18 mouse cellular contexts compared by ENCODE assay signal in genomic region chr4:131381063-131381462, GRCm38 (mm10).
DNase-seq lines count a peak whose midpoint lies in the region; ATAC-seq and TF ChIP-seq lines count a peak whose summit lies in the region.
"Had no signal": no experiment of that assay in that cellular context is flagged by ENCODE, and none has a peak within 500 bp of the region (broad histone marks: within the 10 kb centered on the region; RNA-seq: fewer than 3 reads in every experiment).

No protein-coding gene starts in this region.

- WGBS in heart, embryonic 12.5 days: 37% methylated on average over 9 of the region's 9 CpGs
- WGBS in kidney, postnatal 0 days: 11% methylated on average over 9 of the region's 9 CpGs
- WGBS in kidney, adult 2 months: 33% methylated on average over 9 of the region's 9 CpGs
- 30% methylated on average over 9 of the region's 9 CpGs for WGBS in limb, embryonic 15.5 days
- WGBS in midbrain, embryonic 16.5 days: 72% methylated on average over 9 of the region's 9 CpGs

- no peaks in the 10 kb centered on the region for H3K27me3 ChIP-seq in heart, embryonic 12.5 days (replicated peaks)
- H3K27me3 ChIP-seq in kidney, postnatal 0 days (ENCODE audit: insufficient read depth, low read length): no peaks in the 10 kb centered on the region
- no peaks in the 10 kb centered on the region for H3K27me3 ChIP-seq in kidney, adult 2 months (replicated peaks; ENCODE audit: control insufficient read depth, insufficient read depth, low read length)
- no peaks in the 10 kb centered on the region for H3K27me3 ChIP-seq in limb, embryonic 15.5 days
- no peaks in the 10 kb centered on the region for H3K27me3 ChIP-seq in midbrain, embryonic 16.5 days (ENCODE audit: control insufficient read depth, insufficient read depth, low read depth, low read length)
- H3K27me3 ChIP-seq: neural tube, embryonic 13.5 days had no signal

- H3K4me1 ChIP-seq in heart, embryonic 12.5 days (replicated peaks): peaks cover 39% of the 10 kb centered on the region
- H3K4me1 ChIP-seq in kidney, postnatal 0 days (replicated peaks; ENCODE audit: insufficient read depth, low read length): 0 out of 2 replicates have a peak, but pooled peaks cover 5% of the 10 kb centered on the region
- H3K4me1 ChIP-seq in kidney, adult 2 months (ENCODE audit: control insufficient read depth, insufficient read depth, low read length): no peaks in the 10 kb centered on the region
- H3K4me1 ChIP-seq in limb, embryonic 15.5 days: peaks cover 23% of the 10 kb centered on the region
- H3K4me1 ChIP-seq in midbrain, embryonic 16.5 days (ENCODE audit: control insufficient read depth, insufficient read depth, low read length): no peaks in the 10 kb centered on the region
- H3K4me1 ChIP-seq: megakaryocyte, embryonic 14.5 days had no signal

- H3K9me3 ChIP-seq in heart, embryonic 12.5 days (replicated peaks): no peaks in the 10 kb centered on the region
- H3K9me3 ChIP-seq in kidney, postnatal 0 days (replicated peaks; ENCODE audit: low read length): no peaks in the 10 kb centered on the region
- H3K9me3 ChIP-seq in limb, embryonic 15.5 days: no peaks in the 10 kb centered on the region
- no peaks in the 10 kb centered on the region for H3K9me3 ChIP-seq in midbrain, embryonic 16.5 days (replicated peaks; ENCODE audit: control insufficient read depth, low read length, poor library complexity, severe bottlenecking)
- H3K9me3 ChIP-seq: megakaryocyte, embryonic 14.5 days; neural tube, embryonic 13.5 days had no signal

- no peak for ATAC-seq in heart, embryonic 12.5 days (ENCODE audit: insufficient number of reproducible peaks, low FRiP score)
- ATAC-seq in kidney, postnatal 0 days (replicated peaks; ENCODE audit: low FRiP score, low read depth): 0 out of 2 replicates have a peak, but pooled peaks have one; percentile 13
- ATAC-seq in limb, embryonic 15.5 days (ENCODE audit: insufficient number of reproducible peaks, low FRiP score, low TSS enrichment, low read depth): no peak
- no peak for ATAC-seq in midbrain, embryonic 16.5 days
- ATAC-seq: forebrain, embryonic 14.5 days; hindbrain, embryonic 16.5 days; lung, postnatal 0 days had no signal

- no peaks in the 10 kb centered on the region for H3K36me3 ChIP-seq in heart, embryonic 12.5 days
- no peaks in the 10 kb centered on the region for H3K36me3 ChIP-seq in kidney, postnatal 0 days (ENCODE audit: insufficient read depth, low read length)
- no peaks in the 10 kb centered on the region for H3K36me3 ChIP-seq in kidney, adult 2 months (ENCODE audit: control insufficient read depth, insufficient read depth, low read length)
- H3K36me3 ChIP-seq in limb, embryonic 15.5 days: no peaks in the 10 kb centered on the region
- no peaks in the 10 kb centered on the region for H3K36me3 ChIP-seq in midbrain, embryonic 16.5 days (ENCODE audit: control insufficient read depth, insufficient read depth, low read length)
- H3K36me3 ChIP-seq: neural tube, embryonic 13.5 days had no signal

- peak overlapping the region; percentile 4 for H3K4me2 ChIP-seq in heart, embryonic 12.5 days
- H3K4me2 ChIP-seq in kidney, postnatal 0 days (ENCODE audit: low read length): peak overlapping the region; percentile 27
- H3K4me2 ChIP-seq in limb, embryonic 15.5 days: 0 out of 2 replicates have a peak overlapping the region, but pooled peaks have one; percentile 5
- no peak overlapping the region for H3K4me2 ChIP-seq in midbrain, embryonic 16.5 days (ENCODE audit: low read length)
- H3K4me2 ChIP-seq: neural tube, embryonic 13.5 days had no signal

- TF ChIP-seq CTCF in kidney, postnatal 0 days (IDR thresholded peaks at IDR 0.05; ENCODE audit: low read depth): no peak
- TF ChIP-seq CTCF in kidney, adult 2 months (conservative IDR thresholded peaks at IDR 0.05; ENCODE audit: insufficient read depth, insufficient read length, low read depth, low read length): no peak
- no peak for TF ChIP-seq CTCF in brain, embryonic 14.5 days (IDR thresholded peaks at IDR 0.05; ENCODE audit: borderline replicate concordance, extremely low read depth, insufficient read depth, insufficient read length)

- TF ChIP-seq POLR2A in kidney, adult 2 months (IDR thresholded peaks at IDR 0.05; ENCODE audit: low read depth, low read length): no peak
- TF ChIP-seq POLR2A in brain, embryonic 14.5 days (IDR thresholded peaks at IDR 0.05; ENCODE audit: borderline replicate concordance, extremely low read depth, insufficient read depth, insufficient read length, poor library complexity, severe bottlenecking): no peak

- no peak for DNase-seq in heart, adult 9 months (ENCODE audit: low spot score in 2 of 2)
- peak; percentile 77 for DNase-seq in kidney, postnatal 0 days (ENCODE audit: low spot score)
- DNase-seq in kidney, adult 2 months: no peak
- DNase-seq in brain, embryonic 14.5 days (ENCODE audit: low read depth): peak; percentile 38
- no peak for DNase-seq in cerebellum, postnatal 10 days
- DNase-seq: adrenal gland, postnatal 10 days; cerebellum, adult 8-10 months; kidney, adult 9 months; layer of hippocampus, adult 9-11 months had no signal

- no peak overlapping the region for H3K4me3 ChIP-seq in heart, embryonic 12.5 days
- H3K4me3 ChIP-seq in kidney, postnatal 0 days (replicated peaks; ENCODE audit: low read depth, low read length): no peak overlapping the region
- no peak overlapping the region for H3K4me3 ChIP-seq in kidney, adult 2 months (ENCODE audit: insufficient read depth, low read depth, low read length)
- H3K4me3 ChIP-seq in limb, embryonic 15.5 days: no peak overlapping the region
- no peak overlapping the region for H3K4me3 ChIP-seq in midbrain, embryonic 16.5 days (ENCODE audit: low read depth, low read length)
- H3K4me3 ChIP-seq: megakaryocyte, embryonic 14.5 days; neural tube, embryonic 13.5 days had no signal

- H3K27ac ChIP-seq in heart, embryonic 12.5 days (ENCODE audit: poor library complexity, severe bottlenecking): peak overlapping the region; percentile 58
- H3K27ac ChIP-seq in kidney, postnatal 0 days: no peak overlapping the region
- H3K27ac ChIP-seq in kidney, adult 2 months (ENCODE audit: insufficient read depth, low read depth, low read length): no peak overlapping the region
- 0 out of 2 replicates have a peak overlapping the region, but pooled peaks have one; percentile 17 for H3K27ac ChIP-seq in limb, embryonic 15.5 days
- H3K27ac ChIP-seq in midbrain, embryonic 16.5 days (ENCODE audit: low read length): no peak overlapping the region
- H3K27ac ChIP-seq: liver, embryonic 14.5 days; neural tube, embryonic 13.5 days had no signal

- no peak overlapping the region for H3K9ac ChIP-seq in heart, embryonic 12.5 days
- no peak overlapping the region for H3K9ac ChIP-seq in kidney, postnatal 0 days (ENCODE audit: low read depth, low read length)
- H3K9ac ChIP-seq in limb, embryonic 15.5 days: no peak overlapping the region
- H3K9ac ChIP-seq in midbrain, embryonic 16.5 days (ENCODE audit: low read depth, low read length): no peak overlapping the region
- H3K9ac ChIP-seq: liver, embryonic 14.5 days; neural tube, embryonic 13.5 days had no signal

Comparison
In these comparisons a context has a peak if more than half of its experiments do, and no peak if none do; other contexts are left out.
1. DNase-seq: peak in kidney, postnatal 0 days (single experiment) and brain, embryonic 14.5 days (single experiment); none in heart, adult 9 months (0 of 2), kidney, adult 2 months (single experiment) and cerebellum, postnatal 10 days (0 of 2).
2. H3K27ac ChIP-seq: peak in heart, embryonic 12.5 days (single experiment) and limb, embryonic 15.5 days (single experiment); none in kidney, postnatal 0 days (single experiment), kidney, adult 2 months (single experiment) and midbrain, embryonic 16.5 days (single experiment).